Mouse (Mus musculus) hindbrain, embryonic 12.5 days (tissue): Measurements from ENCODE around the gene Srf. TPM values are rescaled to one million over a fixed set of nuclear protein-coding genes. Genes with fewer than 3 reads are reported as not detected.
A peak's percentile ranks its signal among the peaks of the same experiment; 100 is the strongest.

Experiments
- ATAC-seq: fragments of 200-750 bp; cut with Nextera tagmentation; 2 replicates; pipeline ENCODE4 v1.8.0; 2017; ENCODE audit warnings: moderate TSS enrichment; ENCODE audit not compliant: low FRiP score
- H3K27ac ChIP-seq: fragments of 300-500 bp; sonication (generic); 2 replicates; pipeline ENCODE4 v1.5.1; 2016; ENCODE audit warnings: mild to moderate bottlenecking
- H3K27me3 ChIP-seq: fragments of 300-500 bp; sonication (generic); 2 replicates; pipeline ENCODE4 v1.6.1; 2016; ENCODE audit warnings: mild to moderate bottlenecking
- H3K36me3 ChIP-seq: fragments of 300-500 bp; sonication (generic); 2 replicates; pipeline ENCODE4 v1.6.1; 2016; ENCODE audit warnings: mild to moderate bottlenecking
- H3K4me1 ChIP-seq: fragments of 300-500 bp; sonication (generic); 2 replicates; pipeline ENCODE4 v1.6.1; 2016
- H3K4me2 ChIP-seq: fragments of 300-500 bp; sonication (generic); replicated peaks from 2 replicates; pipeline ENCODE4 v1.6.1; 2016; ENCODE audit warnings: mild to moderate bottlenecking
- H3K4me3 ChIP-seq: fragments of 300-500 bp; sonication (generic); 2 replicates; pipeline ENCODE4 v1.5.1; 2016; ENCODE audit warnings: mild to moderate bottlenecking
- H3K9ac ChIP-seq: fragments of 300-500 bp; sonication (generic); 2 replicates; pipeline ENCODE4 v1.6.1; 2016; ENCODE audit warnings: mild to moderate bottlenecking, moderate library complexity
- H3K9me3 ChIP-seq: fragments of 300-500 bp; sonication (generic); replicated peaks from 2 replicates; pipeline ENCODE4 v1.6.1; 2016; ENCODE audit warnings: mild to moderate bottlenecking
- WGBS: fragments of 180-500 bp; shearing (Covaris S2); methylation state at CpG from one replicate; pipeline ENCODE4 v1.1.7; 2016; 5-methylcytosine and 5-hydroxymethylcytosine counted together
- polyA plus RNA-seq: library from polyadenylated mRNA; unstranded; fragments of >200 nt; fragmentation: Nextera tagmentation; extraction: Ambion mirVana; gene quantifications from 2 replicates; pipeline ENCODE4 v1.2.1, GENCODE M21; 2016

Gene Srf
- 5.9 and 8.1 TPM in 2 replicates for polyA plus RNA-seq

- peak within 1 kb of the TSS; percentile 88 for H3K4me2 ChIP-seq
- under 1% methylated on average over 81 of the region's 87 CpGs for WGBS
These were observed at the start of gene Srf for GRCm38 (mm10) chr17:46555673-46556583. Srf (minus strand) TSS chr17:46556175.

GRCm38 (mm10) chr17:46605126-46605525 is 49.2 kb upstream of the Srf start:
- no peak overlapping the region for H3K4me2 ChIP-seq
- no peaks in the 10 kb centered on the region for H3K9me3 ChIP-seq
- H3K27me3 ChIP-seq, result no peaks in the 10 kb centered on the region
- H3K9ac ChIP-seq, result 0 out of 2 replicates have a peak overlapping the region, but pooled peaks have one; percentile 18
- ATAC-seq, result no peak
- WGBS, result 41% methylated on average over 5 of the region's 5 CpGs
- H3K36me3 ChIP-seq, result no peaks in the 10 kb centered on the region
- peak overlapping the region; percentile 50 for H3K27ac ChIP-seq
- peaks cover 28% of the 10 kb centered on the region for H3K4me1 ChIP-seq
- H3K4me3 ChIP-seq, result no peak overlapping the region

More at GRCm38 (mm10) chr17:46555673-46556583, at the start of gene Srf:
- peak within 1 kb of the TSS; percentile 99 for H3K9ac ChIP-seq
- peak within 1 kb of the TSS; percentile 99 for H3K4me3 ChIP-seq
- peak within 1 kb of the TSS; percentile 96 for H3K27ac ChIP-seq
- H3K27me3 ChIP-seq, result no peaks in the 10 kb centered on the region
- H3K9me3 ChIP-seq, result no peaks in the 10 kb centered on the region
- H3K36me3 ChIP-seq, result peaks cover 11% of the 10 kb centered on the region
- ATAC-seq, result peak; percentile 94
- H3K4me1 ChIP-seq, result peaks cover 37% of the 10 kb centered on the region

DNA sequence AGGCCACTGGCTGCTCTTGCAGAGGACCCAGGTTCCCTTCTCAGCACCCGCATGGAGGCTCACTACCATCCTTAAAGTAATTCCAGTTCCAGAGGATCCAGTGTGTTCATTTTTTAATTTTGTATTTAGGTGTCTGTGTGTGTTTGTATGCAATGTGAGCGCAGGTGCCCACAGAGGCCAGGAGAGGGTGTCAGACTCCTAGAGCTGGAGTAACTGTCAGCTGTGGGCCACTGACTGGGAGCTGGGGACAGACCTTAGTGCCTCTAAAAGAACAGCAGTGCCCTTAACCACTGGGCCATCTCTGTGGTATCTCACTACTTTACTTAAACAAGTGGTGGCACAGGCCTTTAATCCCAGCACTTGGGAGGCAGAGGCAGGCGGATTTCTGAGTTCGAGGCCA is 47.3 kb upstream of the Srf start:
- 95% methylated on average over 4 of the region's 4 CpGs for WGBS
- H3K4me1 ChIP-seq, result peaks cover 23% of the 10 kb centered on the region
- no peak overlapping the region; the same call in 1 of the 2 replicates for H3K27ac ChIP-seq
- H3K9me3 ChIP-seq, result no peaks in the 10 kb centered on the region
- no peaks in the 10 kb centered on the region for H3K36me3 ChIP-seq
- no peak overlapping the region for H3K4me3 ChIP-seq
- H3K9ac ChIP-seq, result no peak overlapping the region
- H3K4me2 ChIP-seq, result no peak overlapping the region
- H3K27me3 ChIP-seq, result no peaks in the 10 kb centered on the region
- ATAC-seq, result no peak

DNA sequence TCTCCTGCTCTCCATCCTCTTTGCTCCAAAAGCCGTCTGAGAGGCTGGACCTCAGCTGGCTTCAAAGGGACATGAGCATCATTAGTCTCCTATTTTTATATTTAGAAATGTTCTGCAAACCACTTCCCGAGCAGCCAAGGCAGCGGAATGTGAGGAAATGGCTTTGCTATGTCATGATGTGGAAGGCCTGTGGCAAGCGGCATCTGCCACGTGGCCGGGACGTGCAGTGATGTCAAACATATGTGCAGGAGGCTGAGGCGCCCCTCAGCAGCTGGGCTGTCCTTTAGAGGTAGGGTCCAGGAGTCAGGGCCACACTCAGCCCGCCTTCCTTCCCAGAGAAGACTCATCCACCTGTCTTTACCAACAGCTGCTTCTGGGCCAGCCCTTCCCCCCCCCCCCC is 46.2 kb upstream of the Srf start:
- ATAC-seq, result no peak
- no peak overlapping the region for H3K4me2 ChIP-seq
- WGBS, result 82% methylated on average over 9 of the region's 9 CpGs
- H3K27ac ChIP-seq, result peak overlapping the region; percentile 19; the same call in 1 of the 2 replicates
- H3K9me3 ChIP-seq, result no peaks in the 10 kb centered on the region
- H3K36me3 ChIP-seq, result 0 out of 2 replicates have a peak, but pooled peaks cover under 1% of the 10 kb centered on the region
- no peaks in the 10 kb centered on the region for H3K27me3 ChIP-seq
- peaks cover 23% of the 10 kb centered on the region for H3K4me1 ChIP-seq
- no peak overlapping the region for H3K9ac ChIP-seq
- no peak overlapping the region for H3K4me3 ChIP-seq

DNA sequence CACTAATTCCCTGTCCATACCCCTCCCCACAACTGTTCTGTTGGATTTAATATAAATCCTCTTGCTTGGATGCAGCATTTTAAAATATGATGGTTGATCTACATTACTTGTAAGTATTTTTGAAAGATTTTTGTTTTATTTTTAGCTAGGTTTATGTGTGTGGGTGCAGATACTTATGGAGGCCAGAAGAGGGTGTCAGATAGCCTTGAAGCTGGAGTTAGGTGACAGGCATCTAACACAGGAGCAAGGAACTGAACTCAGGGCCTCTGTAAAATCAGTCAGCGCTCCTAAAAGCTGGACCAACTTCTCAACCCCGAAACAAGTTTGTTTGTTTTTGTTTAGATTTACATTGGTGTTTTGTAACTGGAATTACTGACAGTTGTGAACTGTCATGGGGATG is 44.6 kb upstream of the Srf start:
- no peak overlapping the region for H3K27ac ChIP-seq
- H3K36me3 ChIP-seq, result peaks cover 4% of the 10 kb centered on the region; the same call in 1 of the 2 replicates
- no peak for ATAC-seq
- H3K27me3 ChIP-seq, result no peaks in the 10 kb centered on the region
- H3K4me2 ChIP-seq, result no peak overlapping the region
- 98% methylated on average over 2 of the region's 2 CpGs for WGBS
- H3K9me3 ChIP-seq, result no peaks in the 10 kb centered on the region
- H3K9ac ChIP-seq, result no peak overlapping the region
- peaks cover 16% of the 10 kb centered on the region for H3K4me1 ChIP-seq
- no peak overlapping the region for H3K4me3 ChIP-seq

DNA sequence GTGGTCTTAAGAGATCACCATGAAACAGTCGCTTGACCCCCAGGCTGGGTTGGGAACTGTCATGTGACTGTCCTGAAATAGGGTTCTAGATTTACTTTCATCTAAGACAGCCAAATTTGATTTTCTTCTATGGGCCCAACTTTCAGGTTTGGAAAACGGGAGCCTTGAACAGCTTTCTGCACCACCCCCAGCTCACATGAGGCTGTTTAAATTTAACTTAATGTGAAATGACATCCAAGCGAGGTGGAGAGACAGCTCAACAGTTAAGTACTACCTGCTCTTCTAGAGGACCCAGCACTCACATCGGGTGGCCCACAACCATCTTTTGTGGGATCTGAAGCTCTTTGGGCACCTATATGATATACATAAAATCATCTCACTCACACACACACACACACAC is 43.0 kb upstream of the Srf start:
- Histone ChIP-seq H3K36me3 (peaks cover 4% of the 10 kb centered on the region; the same call in 1 of the 2 replicates), H3K9me3 (no peaks in the 10 kb centered on the region), H3K27ac (no peak overlapping the region), H3K4me3 (no peak overlapping the region), H3K9ac (no peak overlapping the region), H3K4me1 (peaks cover 15% of the 10 kb centered on the region), H3K4me2 (no peak overlapping the region), H3K27me3 (no peaks in the 10 kb centered on the region)
- 83% methylated on average over 4 of the region's 4 CpGs for WGBS
- ATAC-seq, result no peak

DNA sequence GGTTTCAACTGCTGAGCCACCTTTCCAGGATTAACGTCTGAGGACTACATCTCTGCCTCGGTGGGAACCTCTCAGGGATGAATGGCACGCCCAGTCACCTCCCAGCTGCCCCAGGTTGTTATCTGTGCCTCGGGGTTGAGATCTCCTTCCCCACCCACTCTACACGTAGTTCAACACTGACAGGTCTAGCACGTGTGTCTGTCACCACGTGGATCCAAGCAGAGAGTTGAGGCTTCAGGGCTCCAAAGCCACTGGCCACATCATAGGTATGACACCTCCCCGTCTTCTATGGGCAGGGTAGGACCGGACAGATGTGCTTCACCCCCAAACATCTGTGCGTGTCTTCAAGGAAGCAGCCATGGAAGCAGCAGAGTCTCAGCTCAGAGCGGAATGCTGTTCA is 42.0 kb upstream of the Srf start:
- Histone ChIP-seq H3K9me3 (no peaks in the 10 kb centered on the region), H3K9ac (no peak overlapping the region), H3K27me3 (no peaks in the 10 kb centered on the region), H3K36me3 (peaks cover 4% of the 10 kb centered on the region; the same call in 1 of the 2 replicates), H3K4me1 (peaks cover 18% of the 10 kb centered on the region), H3K27ac (no peak overlapping the region), H3K4me2 (no peak overlapping the region), H3K4me3 (no peak overlapping the region)
- no peak for ATAC-seq
- 94% methylated on average over 11 of the region's 11 CpGs for WGBS

DNA sequence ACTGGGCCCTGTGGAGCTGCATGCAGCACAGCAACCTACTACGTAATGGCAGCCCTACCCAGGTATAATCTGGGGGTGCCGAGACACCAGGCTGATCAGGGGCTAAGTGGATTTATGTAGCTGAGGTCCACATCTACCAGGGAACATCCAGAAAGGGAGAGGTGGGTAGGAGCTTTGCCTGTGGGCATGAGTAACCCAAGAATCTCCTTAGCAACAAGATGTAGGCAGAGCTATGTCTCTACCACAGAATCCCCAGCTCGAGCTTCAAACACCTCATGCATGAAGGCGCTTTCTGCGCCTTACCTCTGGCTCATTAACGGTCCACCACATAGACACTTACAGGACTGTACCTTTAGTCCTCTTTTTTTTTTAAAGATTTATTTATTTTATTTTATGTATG is 39.4 kb upstream of the Srf start:
- Histone ChIP-seq H3K27ac (peak overlapping the region; percentile 62; the same call in 1 of the 2 replicates), H3K4me3 (no peak overlapping the region), H3K4me1 (peaks cover 18% of the 10 kb centered on the region), H3K9me3 (no peaks in the 10 kb centered on the region), H3K9ac (no peak overlapping the region), H3K27me3 (no peaks in the 10 kb centered on the region), H3K36me3 (peaks cover 14% of the 10 kb centered on the region), H3K4me2 (no peak overlapping the region)
- WGBS, result 80% methylated on average over 6 of the region's 6 CpGs
- no peak for ATAC-seq

GRCm38 (mm10) chr17:46594606-46595005 is 38.6 kb upstream of the Srf start:
- peak overlapping the region; percentile 62 for H3K27ac ChIP-seq
- WGBS, result 57% methylated on average over 9 of the region's 9 CpGs
- ATAC-seq, result peak; percentile 46; the same call in 1 of the 2 replicates

GRCm38 (mm10) chr17:46593124-46593523 is 37.1 kb upstream of the Srf start:
- 91% methylated on average over 4 of the region's 4 CpGs for WGBS

More at GRCm38 (mm10) chr17:46594606-46595005, 38.6 kb upstream of the Srf start:
- Histone ChIP-seq H3K9ac (no peak overlapping the region), H3K4me2 (no peak overlapping the region), H3K4me1 (peaks cover 18% of the 10 kb centered on the region), H3K36me3 (peaks cover 21% of the 10 kb centered on the region), H3K9me3 (no peaks in the 10 kb centered on the region), H3K4me3 (no peak overlapping the region), H3K27me3 (no peaks in the 10 kb centered on the region)

DNA sequence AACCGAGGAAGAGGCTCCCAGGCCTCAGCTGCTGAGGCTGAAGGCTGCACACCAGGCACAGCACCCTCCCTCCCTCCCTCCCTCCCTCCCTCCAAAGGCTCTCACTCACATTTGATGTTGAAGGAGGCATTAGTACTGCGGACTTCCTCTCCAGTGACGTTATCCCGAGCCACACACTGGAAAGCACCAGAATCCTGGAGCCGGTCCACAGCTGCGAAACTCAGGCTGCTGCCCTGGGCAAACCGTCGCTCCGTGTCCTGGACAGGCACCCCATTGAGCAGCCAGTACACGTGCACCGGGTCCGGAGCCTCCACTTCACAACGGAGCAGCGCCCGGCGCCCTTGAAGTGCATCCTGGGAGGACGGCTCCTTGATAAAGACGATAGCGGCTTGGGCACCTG is 35.4 kb upstream of the Srf start:
- Histone ChIP-seq H3K27me3 (no peaks in the 10 kb centered on the region), H3K4me1 (peaks cover 18% of the 10 kb centered on the region), H3K36me3 (peaks cover 45% of the 10 kb centered on the region), H3K4me3 (no peak overlapping the region), H3K27ac (no peak overlapping the region), H3K9ac (no peak overlapping the region), H3K9me3 (no peaks in the 10 kb centered on the region), H3K4me2 (no peak overlapping the region)
- ATAC-seq, result no peak
- 87% methylated on average over 19 of the region's 19 CpGs for WGBS

More at GRCm38 (mm10) chr17:46593124-46593523, 37.1 kb upstream of the Srf start:
- Histone ChIP-seq H3K4me3 (no peak overlapping the region), H3K9ac (no peak overlapping the region), H3K27ac (no peak overlapping the region), H3K4me2 (no peak overlapping the region), H3K27me3 (no peaks in the 10 kb centered on the region), H3K4me1 (peaks cover 18% of the 10 kb centered on the region), H3K36me3 (peaks cover 33% of the 10 kb centered on the region), H3K9me3 (no peaks in the 10 kb centered on the region)
- no peak for ATAC-seq

- no peak for ATAC-seq
- Histone ChIP-seq H3K9me3 (no peaks in the 10 kb centered on the region), H3K4me1 (peaks cover 18% of the 10 kb centered on the region), H3K27me3 (no peaks in the 10 kb centered on the region), H3K4me3 (no peak overlapping the region), H3K9ac (no peak overlapping the region), H3K36me3 (peaks cover 55% of the 10 kb centered on the region), H3K4me2 (no peak overlapping the region), H3K27ac (no peak overlapping the region)
- WGBS, result 87% methylated on average over 7 of the region's 7 CpGs
These were observed 34.5 kb upstream of the Srf start for GRCm38 (mm10) chr17:46590439-46590838.
